Mouse (Mus musculus): Measurements from ENCODE around the gene Focad. TPM values are rescaled to one million over a fixed set of nuclear protein-coding genes. Genes with fewer than 3 reads are reported as not detected.
A peak's percentile ranks its signal among the peaks of the same experiment; 100 is the strongest.

Gene Focad
- polyA plus RNA-seq, 1 experiment, result 7.7 TPM

GRCm38 (mm10) chr4:88448976-88449375 lies 354.5 kb downstream of the Focad start:
- no peak for TF ChIP-seq CTCF (IDR thresholded peaks at IDR 0.05; ENCODE audit: control insufficient read depth, insufficient read depth, low read length)
- TF ChIP-seq POLR2A (IDR thresholded peaks at IDR 0.05; ENCODE audit: borderline replicate concordance, control insufficient read depth, low read depth, low read length), result no peak
- H3K4me3 ChIP-seq (replicated peaks; ENCODE audit: control insufficient read depth, low read depth, low read length), result no peak overlapping the region
- 68% methylated on average over 2 of the region's 2 CpGs for WGBS
- H3K4me1 ChIP-seq (ENCODE audit: control insufficient read depth, insufficient read depth, low read length), result peaks cover 2% of the 10 kb centered on the region; the same call in 1 of the 2 replicates
- no peak overlapping the region for H3K27ac ChIP-seq (ENCODE audit: control insufficient read depth, insufficient read depth, low read depth, low read length, poor library complexity)

GRCm38 (mm10) chr4:88450087-88450765 lies 355.8 kb downstream of the Focad start:
- H3K4me3 ChIP-seq (replicated peaks; ENCODE audit: control insufficient read depth, low read depth, low read length), result no peak overlapping the region
- WGBS, result 64% methylated on average over 1 of the region's 1 CpGs
- peak overlapping the region; percentile 45; the same call in 1 of the 2 replicates for H3K27ac ChIP-seq (ENCODE audit: control insufficient read depth, insufficient read depth, low read depth, low read length, poor library complexity)
- H3K4me1 ChIP-seq (ENCODE audit: control insufficient read depth, insufficient read depth, low read length), result peaks cover 2% of the 10 kb centered on the region; the same call in 1 of the 2 replicates
- TF ChIP-seq CTCF (IDR thresholded peaks at IDR 0.05; ENCODE audit: control insufficient read depth, insufficient read depth, low read length) (no peak), POLR2A (IDR thresholded peaks at IDR 0.05; ENCODE audit: borderline replicate concordance, control insufficient read depth, low read depth, low read length) (no peak)

- Histone ChIP-seq H3K4me3 (replicated peaks; ENCODE audit: control insufficient read depth, low read depth, low read length) (no peak overlapping the region), H3K27ac (ENCODE audit: control insufficient read depth, insufficient read depth, low read depth, low read length, poor library complexity) (no peak overlapping the region), H3K4me1 (ENCODE audit: control insufficient read depth, insufficient read depth, low read length) (no peaks in the 10 kb centered on the region)
- WGBS, result 68% methylated on average over 1 of the region's 1 CpGs
- TF ChIP-seq POLR2A (IDR thresholded peaks at IDR 0.05; ENCODE audit: borderline replicate concordance, control insufficient read depth, low read depth, low read length) (no peak), CTCF (IDR thresholded peaks at IDR 0.05; ENCODE audit: control insufficient read depth, insufficient read depth, low read length) (no peak)
Observed at GRCm38 (mm10) chr4:88458093-88458492, 363.7 kb downstream of the Focad start.

- no peak for TF ChIP-seq POLR2A (IDR thresholded peaks at IDR 0.05; ENCODE audit: borderline replicate concordance, control insufficient read depth, low read depth, low read length)
- TF ChIP-seq CTCF (IDR thresholded peaks at IDR 0.05; ENCODE audit: control insufficient read depth, insufficient read depth, low read length), result no peak
- Histone ChIP-seq H3K4me3 (replicated peaks; ENCODE audit: control insufficient read depth, low read depth, low read length) (no peak overlapping the region), H3K4me1 (ENCODE audit: control insufficient read depth, insufficient read depth, low read length) (no peaks in the 10 kb centered on the region), H3K27ac (ENCODE audit: control insufficient read depth, insufficient read depth, low read depth, low read length, poor library complexity) (no peak overlapping the region)
- WGBS, result 25% methylated on average over 2 of the region's 2 CpGs
Observed at GRCm38 (mm10) chr4:88458673-88459072, 364.2 kb downstream of the Focad start.

Other genes with a start within 250 kb of the Focad start
- gene Mllt3, start 61.3 kb upstream of the Focad start, polyA plus RNA-seq (2011; ENCODE audit: insufficient read depth, insufficient read length, low replicate concordance, missing spikeins), result 15.6 and 23.8 TPM in 2 replicates